Mouse (Mus musculus): Measurements from ENCODE around the gene Ndel1.

Ndel1 gene

DNA sequence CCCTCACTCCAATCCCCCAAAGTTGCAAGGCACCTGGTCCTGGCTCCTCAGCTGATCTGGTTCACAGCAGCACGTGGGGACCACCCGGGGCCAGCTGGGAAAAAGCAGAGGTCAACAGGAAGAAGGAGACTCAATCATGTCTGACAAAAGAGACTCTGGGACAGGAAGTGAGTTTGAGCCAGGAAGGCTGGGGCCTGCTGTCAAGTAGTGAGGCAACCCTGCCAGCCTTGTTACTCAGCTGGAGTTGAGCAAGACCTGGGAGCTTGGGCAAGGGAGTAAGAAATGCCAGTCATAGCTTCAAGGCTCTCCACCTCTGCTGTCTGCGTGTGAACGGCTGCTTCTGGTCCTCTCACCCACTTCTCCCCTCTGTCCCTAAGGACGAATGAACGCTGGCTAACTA, at the start of gene Ndel1:
TSS of gene Ndel1 (minus strand) at position 111 of the 400 bp plus-strand sequence.
- DNase-seq: no peak

DNA sequence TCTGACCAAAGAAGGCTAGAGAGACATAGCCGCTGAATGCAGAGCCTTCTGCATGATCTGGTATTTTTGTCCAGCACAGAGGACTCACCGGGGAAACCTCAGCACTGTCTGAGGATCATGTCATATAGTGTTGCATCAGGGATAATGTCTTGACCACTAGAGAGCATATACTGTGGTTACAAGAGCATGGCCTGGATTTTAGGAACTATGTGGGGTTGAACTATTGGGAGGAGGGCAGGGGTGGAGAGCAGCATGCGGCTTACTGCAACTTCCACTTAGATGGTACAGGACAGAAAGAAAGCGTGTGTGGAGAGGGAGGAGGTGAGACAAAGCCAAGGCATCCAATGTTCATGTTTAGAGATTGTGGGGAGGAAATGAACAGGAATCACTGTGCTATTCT, 42.9 kb upstream of the Ndel1 start:
- DNase-seq: no peak

DNA sequence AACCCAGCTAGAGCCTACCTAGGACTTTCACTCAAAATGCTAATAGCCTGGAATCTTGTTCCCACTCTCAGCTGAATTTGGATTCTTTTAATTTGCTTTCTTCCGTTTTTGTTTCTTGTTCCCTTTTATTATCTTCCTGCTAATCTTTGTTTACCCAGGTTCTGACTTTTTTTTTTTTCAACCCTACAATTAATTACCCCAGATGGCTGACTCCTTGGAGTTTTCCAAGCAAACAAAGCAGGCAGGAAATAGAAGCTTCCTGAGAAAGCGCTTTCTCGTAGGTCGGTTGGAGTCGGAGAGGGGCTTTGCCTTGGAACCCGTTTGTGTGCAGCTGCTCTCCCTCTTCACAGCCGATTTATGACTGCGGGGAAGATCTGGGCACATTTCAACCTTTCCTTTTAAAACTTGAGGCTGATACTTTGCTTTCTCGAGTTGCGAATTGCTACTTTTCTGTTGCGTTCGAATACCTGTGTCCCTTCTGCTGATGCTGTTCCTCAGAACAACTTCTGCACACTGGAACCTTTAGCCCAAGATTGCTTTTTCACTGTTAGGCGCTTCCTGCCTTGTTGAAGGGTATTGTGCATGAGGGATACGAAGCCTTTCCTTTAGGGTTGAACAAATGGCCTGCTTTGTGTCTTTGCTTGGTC, 40.0 kb upstream of the Ndel1 start:
- no peak for DNase-seq

DNA sequence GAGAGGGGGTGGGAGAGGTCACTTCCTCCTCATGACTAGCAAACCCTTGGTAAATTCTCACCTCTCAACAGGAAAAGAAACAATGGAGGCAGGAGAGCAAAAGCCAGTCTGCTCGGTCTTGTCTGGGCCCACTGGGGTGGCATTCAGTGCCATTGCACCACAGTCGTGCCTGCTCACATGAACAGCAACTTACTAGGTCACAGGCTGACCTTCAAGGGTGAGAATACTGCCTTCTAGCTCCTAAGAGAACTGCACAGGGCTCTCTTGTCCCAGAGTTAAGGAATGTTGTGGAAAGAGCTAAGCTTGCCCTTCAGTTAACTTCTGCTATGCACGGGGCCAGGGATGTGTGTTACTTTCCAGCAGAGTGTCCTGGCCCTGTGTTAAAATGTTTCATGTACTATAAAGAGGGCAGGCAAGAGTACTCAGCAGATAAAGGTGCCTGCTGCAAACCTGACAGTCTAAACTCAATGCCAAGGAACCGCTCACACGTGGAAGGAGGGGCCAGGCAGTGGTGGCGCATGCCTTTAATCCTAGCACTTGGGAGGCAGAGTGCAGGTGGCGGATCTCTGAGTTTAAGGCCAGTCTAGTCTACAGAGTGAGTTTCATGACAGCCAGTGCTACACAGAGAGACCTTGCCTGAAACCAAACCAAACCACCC, 37.3 kb upstream of the Ndel1 start:
- DNase-seq: no peak

DNA sequence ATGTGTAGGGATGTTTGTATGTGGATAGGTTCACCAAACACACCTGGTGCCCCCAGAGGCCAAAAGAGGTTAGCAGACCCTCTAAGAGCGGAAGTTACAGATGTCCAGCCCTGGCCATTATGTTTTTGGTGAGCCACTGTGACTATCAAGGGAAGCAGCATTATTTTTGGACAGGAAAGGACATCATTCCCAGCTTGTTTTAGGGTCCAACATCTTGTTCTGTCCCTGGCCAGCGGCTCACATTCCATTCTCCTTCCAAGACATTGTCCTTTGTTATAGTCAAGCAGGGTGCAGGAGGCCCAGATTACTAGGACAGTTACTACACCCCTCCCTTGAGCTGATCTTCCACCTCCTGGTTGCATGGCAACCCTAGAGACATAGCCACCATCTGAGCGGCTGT, 35.6 kb upstream of the Ndel1 start:
- DNase-seq: no peak

DNA sequence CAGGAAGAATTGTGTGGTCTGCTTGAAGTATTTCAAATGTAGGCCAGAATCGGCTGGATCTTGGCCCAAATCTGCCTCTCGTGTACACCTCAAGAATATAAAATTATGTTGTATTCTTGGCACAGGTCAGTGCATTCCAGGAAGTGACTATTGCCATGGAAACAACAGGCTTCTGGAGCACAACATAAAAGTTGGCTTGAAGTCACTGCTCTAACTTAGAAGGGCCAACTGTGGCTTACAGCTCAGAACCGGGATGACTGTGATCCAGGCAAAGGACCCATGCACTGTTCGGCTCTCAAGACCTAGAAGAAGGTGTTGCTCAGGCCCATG, 34.8 kb upstream of the Ndel1 start:
- DNase-seq: no peak

DNA sequence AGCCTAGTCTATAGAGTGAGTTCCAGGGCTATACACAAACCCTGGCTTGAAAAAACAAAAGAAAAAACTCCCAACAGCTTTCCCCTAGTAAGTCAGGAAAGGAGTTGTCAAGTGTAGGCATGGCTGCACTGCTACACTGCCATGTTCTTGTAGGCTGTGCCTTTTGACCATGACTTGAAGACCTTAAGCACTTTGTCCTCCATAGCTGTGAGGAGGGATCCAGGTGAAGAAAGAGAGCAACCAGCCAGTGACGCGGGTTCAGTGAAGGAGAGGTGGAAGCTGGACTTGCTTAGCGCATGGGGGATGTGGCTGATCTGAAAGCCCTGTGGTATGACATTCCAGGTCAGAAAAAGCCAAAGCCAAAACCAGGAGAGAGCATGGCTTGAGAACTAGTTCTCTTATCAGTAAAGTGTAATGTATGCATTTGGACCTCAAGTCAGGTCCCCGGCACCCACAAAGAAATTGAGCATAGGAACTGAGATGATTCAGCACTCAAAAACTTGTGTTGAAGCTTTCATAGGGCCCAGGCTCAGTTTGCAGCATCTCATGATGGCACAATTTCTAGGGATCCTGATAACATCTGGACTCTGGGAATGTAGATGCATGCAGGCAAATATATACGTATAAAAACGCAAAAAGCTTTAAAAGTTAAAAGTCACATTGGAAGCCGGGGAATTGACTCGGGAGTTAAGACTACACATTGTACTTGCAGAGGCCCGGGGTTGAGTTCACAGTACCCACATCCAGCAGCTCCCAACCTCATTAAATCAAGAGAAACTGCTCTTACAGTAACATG, 34.2 kb upstream of the Ndel1 start:
- DNase-seq: no peak

DNA sequence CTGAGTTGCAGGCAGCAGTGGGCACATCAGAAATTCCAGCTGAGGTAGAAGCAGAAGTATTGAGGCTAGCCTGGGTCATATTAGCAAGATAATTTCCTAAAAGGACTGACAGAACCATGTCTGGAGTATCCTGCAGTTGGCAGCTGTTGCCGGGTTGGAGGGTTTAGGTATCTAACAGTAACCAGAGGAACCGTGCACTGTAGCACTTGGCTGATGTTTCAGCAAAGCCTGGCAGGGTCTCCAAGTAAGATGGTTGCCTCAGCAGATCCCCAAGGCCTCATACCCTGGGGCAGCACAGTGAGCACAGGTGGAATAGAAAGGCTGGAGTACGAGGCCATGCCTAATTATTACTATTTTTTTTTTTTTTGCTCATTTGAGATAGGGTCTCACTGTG, 33.5 kb upstream of the Ndel1 start:
- no peak for DNase-seq

DNA sequence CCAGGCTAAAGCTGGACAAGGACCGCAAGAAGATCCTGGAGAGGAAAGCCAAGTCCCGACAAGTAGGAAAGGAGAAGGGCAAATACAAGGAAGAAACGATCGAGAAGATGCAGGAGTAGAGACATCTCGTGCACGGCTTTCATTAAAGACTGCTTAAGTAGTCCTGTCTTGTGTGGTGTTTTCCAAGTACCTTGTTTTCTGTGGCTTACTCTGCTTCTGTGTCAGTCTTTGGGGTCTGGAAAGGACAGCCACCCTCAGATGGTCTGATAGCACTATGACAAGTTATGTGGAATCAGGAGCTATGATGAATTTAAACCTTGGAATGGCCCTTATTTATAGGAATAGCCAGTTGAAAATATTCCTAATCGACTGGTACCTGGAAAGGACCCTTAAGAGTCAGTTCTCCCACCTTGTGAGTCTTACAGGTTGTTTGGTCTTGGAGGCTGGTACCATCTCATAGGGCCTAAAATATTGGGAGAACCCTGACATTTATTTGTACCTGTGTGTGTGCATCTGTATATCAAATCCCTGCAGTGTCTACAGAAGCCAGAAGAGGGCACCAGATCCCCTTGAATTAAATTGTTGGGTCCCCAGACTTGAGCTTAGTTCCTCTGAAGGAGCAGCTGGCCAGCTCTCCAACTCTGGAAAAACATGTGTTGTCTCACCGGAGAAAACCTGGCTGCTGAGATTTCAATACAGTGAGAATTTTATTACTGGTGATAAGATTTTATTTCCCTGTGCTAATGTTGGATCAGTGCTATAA, 32.9 kb upstream of the Ndel1 start:
- peak; percentile 69 to 82 for DNase-seq

DNA sequence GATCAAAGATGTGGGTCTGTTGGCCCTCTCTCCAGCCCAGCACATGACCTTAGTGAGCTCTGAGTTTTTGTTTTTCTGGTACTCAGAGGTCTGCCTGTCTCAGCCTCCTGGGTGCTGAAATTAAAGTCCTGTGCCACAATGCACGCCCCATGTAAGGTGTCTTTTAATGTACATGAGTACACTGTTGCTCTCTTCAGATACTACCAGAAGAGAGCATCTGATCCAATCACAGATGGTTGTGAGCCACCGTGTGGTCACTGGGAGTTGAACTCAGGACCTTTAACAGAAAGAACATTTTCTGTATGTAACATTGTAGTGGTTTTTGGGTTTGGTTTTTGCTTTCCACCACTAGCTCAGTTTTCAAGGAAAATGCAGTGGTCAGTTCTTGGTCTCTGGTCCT, 32.1 kb upstream of the Ndel1 start:
- no peak for DNase-seq

DNA sequence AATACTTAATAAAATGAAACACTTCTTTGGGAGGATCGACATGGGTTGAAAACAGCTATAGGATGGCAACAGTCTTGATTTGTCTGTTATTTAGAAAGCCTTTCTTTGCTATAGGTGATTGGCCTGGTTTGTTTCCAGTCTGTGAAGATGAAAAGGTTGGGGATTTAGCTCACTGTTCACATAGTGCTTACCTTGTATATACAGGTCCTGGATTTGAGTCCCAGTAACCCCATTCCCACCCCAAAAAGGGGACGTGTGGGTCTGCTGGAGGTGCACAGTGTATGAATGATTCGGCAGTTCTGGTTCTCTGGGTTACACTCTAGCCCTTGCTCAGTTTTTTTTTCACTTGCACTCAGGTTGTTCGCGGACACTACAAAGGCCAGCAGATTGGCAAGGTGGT, 31.2 kb upstream of the Ndel1 start:
- DNase-seq: no peak

DNA sequence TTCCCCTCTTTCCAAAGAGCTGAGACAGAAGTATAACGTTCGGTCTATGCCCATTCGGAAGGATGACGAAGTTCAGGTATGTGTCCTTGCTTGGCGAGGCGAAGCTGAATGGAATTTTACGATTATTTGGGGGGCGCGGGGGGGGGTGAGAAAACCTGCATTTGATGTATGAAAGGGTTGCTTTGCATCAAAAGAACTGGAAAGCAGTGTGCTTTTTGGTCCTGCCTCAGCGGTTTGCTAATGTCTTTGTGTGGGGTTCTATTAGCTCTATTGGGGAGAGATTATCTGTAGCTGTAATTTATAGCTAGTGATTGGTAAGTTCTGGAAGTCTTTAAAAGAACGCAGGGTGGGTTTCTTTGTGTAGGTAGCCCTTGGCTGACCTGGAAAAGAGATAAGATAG, 30.7 kb upstream of the Ndel1 start:
- no peak for DNase-seq

DNA sequence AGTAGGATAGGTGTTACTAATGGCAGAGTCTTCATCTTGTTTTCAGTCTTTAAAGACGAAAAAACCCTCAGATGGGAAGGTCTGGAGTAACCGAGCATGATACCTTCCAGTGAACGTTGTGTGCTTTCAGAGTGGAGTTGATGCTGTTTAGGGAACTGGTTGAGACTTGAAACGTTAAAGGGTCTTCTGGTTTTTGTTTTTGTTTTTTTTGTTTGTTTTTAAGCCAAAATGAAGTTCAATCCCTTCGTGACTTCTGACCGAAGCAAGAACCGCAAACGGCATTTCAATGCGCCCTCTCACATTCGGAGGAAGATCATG, 30.3 kb upstream of the Ndel1 start:
- DNase-seq: no peak

DNA sequence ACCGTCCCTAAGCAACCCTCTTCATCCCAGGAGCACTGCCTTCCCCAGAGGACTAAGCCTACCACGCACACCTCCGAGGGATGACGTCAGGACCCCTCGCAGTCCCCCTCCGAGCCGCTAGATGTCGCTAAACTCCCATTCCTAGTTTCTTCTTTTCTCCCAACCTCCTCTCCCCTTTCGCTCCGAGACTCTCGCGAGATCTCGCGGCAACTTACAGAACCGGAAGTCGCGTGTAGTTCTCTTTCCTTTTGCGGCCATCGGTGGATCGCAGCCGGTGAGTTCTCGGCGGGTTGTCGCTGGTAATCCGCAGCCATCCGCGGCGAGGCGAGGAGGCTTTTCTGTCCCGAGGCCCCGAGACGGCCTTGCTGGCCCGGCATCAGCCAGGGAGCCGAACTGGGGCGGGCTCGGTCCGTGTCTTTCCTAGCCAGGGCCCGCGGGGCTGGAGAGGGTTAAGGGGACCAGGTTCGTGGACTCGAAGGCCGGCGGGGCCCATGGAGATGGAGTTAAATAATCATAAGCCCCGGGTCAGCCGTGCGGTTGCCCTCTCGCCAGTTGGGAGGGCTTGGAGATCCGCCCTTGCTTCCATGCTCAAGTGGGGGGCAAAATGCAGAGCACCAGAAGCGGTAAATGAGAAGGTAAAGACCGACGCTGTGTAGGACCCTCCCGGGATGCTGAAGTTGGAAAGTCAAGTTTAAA, 29.8 kb upstream of the Ndel1 start, which contains the start of gene Rpl26:
TSS of gene Rpl26 (plus strand) at position 233 of the 696 bp plus-strand sequence.
- DNase-seq: peak; percentile 99 to 100

DNA sequence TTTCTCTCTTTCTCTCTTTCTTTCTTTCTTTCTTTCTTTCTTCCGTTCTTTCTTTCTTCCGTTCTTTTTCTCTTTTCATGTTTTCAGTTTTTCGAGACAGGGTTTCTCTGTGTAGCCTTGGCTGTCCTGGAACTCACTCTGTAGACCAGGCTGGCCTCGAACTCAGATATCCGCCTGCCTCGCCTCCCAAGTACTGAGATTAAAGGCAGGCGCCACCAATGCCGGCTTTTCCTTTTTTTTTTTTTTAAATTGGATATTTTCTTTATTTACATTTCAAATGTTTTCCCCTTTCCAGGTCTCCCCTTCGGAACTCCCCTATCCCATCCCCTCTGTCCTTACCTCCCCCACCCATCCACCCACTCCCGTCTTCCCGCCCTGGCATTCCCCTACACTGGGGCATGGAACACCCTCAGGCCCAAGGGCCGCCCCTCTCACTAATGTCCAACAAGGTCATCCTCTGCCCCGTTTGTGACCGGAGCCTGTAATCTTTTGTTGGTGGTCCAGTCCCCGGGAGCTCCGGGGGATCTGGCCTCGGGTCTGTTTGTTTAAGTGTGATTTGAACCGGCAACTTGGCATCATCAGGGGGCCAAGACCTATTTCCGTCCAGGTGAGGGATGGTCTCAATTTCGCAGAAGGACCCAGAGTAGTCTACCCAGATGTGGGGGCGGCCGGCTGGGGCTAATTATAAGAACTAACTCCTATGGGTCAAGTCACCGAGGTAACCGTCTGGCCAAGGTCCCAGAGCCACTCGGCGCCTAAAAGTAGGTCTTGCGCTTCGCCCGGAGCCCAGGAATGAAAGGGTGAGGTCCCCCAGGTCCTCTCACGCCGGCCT, 29.1 kb upstream of the Ndel1 start:
- DNase-seq: no peak

DNA sequence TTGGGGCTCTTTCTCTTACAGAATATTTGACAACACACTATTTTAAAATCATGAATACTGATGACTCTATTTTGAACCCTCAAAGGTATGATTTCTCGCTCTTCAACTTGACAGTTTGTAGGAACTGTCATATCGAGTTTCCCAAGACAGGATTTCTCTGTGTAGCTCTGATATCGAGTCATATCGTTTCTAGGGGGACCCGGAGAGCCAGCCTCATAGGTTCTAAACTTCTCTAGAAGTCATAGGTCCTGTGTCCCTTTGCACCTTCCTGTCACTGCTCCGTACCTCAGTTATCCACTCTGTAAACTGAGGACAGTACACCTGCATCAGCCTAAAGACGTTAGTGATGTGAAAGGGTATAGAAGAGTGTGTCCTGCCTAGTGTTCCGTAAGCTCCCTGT, 28.2 kb upstream of the Ndel1 start:
- DNase-seq: no peak

DNA sequence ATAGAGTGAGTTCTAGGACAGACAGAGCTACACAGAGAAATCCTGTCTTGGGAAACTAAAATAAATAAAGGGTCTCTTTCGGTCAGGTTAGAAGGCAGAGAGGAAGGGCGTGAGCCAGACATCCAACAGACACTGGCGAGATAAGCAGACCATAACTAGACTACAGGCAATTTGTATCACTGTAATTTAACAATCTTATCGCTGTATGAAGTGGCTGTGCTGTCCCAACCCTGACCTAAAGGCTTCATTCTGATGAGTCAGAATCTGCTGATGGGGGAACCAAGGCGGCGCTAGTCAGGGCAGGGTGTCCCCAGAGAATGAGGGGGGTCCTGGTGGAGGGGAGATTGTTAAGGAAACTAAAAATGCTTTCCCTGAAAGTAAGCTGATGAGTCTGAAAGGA, 27.1 kb upstream of the Ndel1 start:
- no peak for DNase-seq

DNA sequence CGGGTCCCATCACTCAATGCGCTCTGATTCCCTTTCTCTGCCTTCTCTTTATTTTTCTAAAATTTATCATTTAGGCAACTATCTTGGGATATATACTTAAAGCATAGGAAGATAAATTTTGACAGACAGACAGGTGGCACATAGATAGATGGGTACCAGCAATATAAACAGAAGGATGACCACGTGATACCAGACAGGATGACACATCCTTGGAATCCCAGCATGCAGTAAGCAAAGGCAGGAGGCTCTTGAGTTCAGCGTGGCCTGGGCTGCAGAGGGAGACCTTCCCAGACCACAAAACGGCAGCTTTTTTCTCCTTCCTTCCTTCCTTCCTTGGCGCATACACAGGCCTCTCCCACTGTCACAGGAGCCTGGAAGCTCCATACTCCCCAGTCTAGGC, 26.2 kb upstream of the Ndel1 start:
- no peak for DNase-seq

DNA sequence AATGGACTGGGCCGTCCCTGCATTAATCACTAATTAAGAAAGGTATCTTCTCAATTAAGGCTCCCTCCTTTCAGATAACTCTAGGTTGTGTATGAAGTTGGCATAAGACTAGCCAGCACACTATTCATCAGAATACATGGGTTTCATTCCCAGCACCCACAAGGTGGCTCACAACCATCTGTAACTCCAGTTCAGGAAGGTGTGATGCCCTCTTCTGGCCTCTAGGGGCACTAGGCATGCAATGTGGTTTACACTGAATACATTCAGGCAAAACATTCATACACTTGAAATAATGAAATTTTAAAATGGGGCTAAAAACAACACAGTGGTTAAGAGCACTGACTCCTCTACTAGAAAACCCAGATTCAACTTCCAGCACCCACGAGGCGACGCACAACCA, 25.5 kb upstream of the Ndel1 start:
- peak; percentile 26 to 45 for DNase-seq

DNA sequence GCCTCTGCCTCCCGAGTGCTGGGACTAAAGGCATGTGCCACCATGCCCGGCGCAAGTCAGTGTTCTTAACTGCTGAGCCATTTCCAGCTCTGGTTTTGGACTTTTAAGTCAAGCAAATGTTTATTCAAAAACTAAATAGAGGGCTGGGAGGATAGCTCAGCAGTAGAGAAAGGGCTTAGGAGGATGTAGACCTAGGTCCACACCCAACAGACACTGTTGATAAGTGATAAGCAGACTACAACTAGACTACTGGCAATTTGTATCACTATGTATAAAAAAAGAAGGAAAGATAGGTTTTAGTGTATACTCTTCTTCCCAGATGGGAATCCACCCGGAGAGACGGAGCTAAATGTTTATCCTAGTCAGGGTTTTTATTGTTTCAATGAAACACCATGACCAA, 24.6 kb upstream of the Ndel1 start:
- DNase-seq: no peak

DNA sequence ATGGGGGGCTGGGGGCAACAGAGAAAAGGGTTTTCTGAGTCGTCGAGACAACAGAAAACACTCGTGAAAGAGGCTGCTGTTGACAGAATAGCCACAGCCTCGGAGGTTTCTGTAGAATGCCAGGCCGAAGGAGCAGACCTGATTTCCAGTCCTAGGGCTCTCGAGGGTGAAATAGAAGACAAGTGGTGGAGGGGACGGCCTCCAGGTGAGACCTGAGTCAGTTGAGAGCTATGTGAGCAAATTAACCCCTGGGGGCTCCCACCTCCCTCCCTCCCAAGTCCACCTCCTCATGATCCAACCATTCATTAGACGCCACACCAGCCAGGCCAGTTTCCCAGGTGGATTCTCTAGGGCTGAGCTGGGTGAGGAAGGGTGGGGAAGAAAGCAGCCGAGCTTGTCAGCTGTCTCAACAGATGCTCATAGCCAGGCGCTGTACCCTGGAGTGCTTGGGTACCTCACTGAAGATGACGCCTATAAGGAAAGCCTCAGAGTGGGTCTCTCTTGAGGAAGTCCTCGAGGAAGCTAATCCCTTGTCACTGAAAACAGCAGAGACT, 22.3 kb upstream of the Ndel1 start:
- DNase-seq: no peak

Data from cerebellum, postnatal 36 days (tissue).